Mouse (Mus musculus): ENCODE measurements at regions not wholly inside any gene's neighbourhood (a gene's known extent, or its start where the extent isn't known, plus 50 kb on each side); places are given as distances from the start of the nearest gene placed in this dataset.
"Not testable (repeated sequence)": the region's sequence is repeated elsewhere in the genome, so short reads cannot be mapped to it uniquely, and the experiment has no call there.

GRCm38 (mm10) chr1:194437301-194437700, 180.7 kb upstream of the Plxna2 start:
- no peak for DNase-seq (ENCODE audit: low read depth)

DNA sequence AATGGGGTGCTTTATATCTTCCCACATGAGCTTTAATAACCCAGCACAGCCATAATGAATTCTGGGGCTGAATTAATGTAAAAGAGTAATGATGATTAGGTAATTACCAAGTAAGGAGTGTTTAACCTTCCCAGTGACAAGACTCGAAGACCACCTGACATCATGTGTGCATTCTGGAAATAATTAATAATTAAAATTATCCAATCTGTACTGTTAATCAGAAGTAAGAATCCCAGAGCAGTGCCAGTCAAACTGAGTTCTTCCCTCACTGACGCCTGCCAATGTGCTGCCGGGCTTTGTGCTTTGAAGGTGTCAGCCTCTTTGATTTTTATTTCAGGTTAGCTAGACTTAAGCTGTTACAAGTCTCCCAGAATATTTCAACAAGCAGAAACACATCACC, 183.0 kb upstream of the Plxna2 start:
- DNase-seq (ENCODE audit: low read depth), result no peak

GRCm38 (mm10) chr1:194428586-194428985, 189.4 kb upstream of the Plxna2 start:
- DNase-seq (ENCODE audit: low read depth), result no peak

- DNase-seq (ENCODE audit: low read depth), result no peak
Measured at GRCm38 (mm10) chr1:194426293-194426692, 191.7 kb upstream of the Plxna2 start.

- DNase-seq (ENCODE audit: low read depth), result no peak
Measured at GRCm38 (mm10) chr1:194424201-194424600, 193.8 kb upstream of the Plxna2 start.

GRCm38 (mm10) chr1:194412193-194412592, 205.8 kb upstream of the Plxna2 start:
- no peak for DNase-seq (ENCODE audit: low read depth)

DNA sequence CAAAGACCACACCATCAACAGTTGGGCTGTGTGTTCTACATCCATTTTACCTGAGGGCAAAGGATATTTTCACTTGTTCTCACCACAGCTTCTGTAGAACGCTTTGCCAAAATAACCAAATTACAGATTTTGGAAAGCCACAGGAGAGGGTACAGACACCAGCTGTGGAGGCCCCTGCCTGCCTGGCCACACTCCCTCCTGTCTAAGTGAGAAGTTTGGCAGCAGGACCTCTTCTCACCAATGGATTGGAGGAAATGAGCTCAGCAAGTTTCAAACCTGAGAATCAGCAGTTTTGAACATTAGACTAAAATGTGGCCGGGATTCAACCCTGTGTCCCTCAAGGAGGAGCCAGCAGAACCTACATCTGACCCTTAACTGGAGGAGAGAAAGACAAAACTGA, 206.2 kb upstream of the Plxna2 start:
- no peak for DNase-seq (ENCODE audit: low read depth)

GRCm38 (mm10) chr1:194399281-194399680, 218.7 kb upstream of the Plxna2 start:
- DNase-seq (ENCODE audit: low read depth), result no peak

- DNase-seq (ENCODE audit: low read depth), result no peak
Measured at GRCm38 (mm10) chr1:194396754-194397460, 221.1 kb upstream of the Plxna2 start.

- DNase-seq (ENCODE audit: low read depth), result no peak
Measured at GRCm38 (mm10) chr1:194393720-194394119, 224.3 kb upstream of the Plxna2 start.

DNA sequence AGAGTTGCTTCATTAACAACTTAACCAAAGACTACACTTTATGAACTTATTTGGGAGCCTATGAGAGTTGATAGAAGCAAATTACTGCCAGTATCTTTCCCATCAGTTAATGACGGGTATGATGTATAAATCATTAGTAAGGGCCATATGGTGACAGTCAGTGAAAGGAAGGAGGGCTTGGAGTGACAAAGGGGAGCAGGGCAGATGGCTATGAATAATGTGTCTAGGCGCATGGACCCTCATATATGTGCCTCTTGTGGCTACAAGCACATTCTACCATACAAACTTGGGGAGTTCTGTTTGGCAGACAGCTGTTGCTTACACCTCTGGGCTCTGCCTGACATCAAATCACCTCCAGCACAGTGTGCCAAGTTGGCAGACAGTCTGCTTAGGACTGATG, 227.8 kb upstream of the Plxna2 start:
- no peak for DNase-seq (ENCODE audit: low read depth)

GRCm38 (mm10) chr1:194378135-194378534, 239.9 kb upstream of the Plxna2 start:
- DNase-seq (ENCODE audit: low read depth), result no peak

DNA sequence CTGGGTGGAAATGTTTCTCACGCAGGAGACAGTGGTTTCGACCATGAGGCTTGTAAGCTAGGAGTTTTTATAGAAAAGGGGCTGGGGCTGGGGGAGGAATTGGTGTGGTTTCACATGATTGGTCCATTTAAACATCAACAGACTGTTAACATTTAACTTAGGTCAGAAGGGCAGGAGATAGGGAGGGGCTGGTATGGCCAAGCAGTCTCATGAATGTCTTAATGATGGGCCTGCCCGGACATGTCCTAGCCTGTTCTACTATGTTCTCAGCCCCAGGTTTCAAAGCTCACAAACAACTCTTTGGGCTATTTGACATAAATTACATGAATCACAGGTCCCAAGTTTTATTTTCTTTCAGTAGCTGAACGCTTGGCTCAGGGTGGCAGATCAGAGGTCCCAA, 244.5 kb upstream of the Plxna2 start:
- not testable (repeated sequence) for DNase-seq (ENCODE audit: low read depth)

GRCm38 (mm10) chr1:194363917-194364316, 254.1 kb upstream of the Plxna2 start:
- DNase-seq (ENCODE audit: low read depth), result no peak

- no peak for DNase-seq (ENCODE audit: low read depth)
Measured at GRCm38 (mm10) chr1:194363129-194363768, 254.8 kb upstream of the Plxna2 start.

GRCm38 (mm10) chr1:194362298-194362697, 255.7 kb upstream of the Plxna2 start:
- no peak for DNase-seq (ENCODE audit: low read depth)

DNA sequence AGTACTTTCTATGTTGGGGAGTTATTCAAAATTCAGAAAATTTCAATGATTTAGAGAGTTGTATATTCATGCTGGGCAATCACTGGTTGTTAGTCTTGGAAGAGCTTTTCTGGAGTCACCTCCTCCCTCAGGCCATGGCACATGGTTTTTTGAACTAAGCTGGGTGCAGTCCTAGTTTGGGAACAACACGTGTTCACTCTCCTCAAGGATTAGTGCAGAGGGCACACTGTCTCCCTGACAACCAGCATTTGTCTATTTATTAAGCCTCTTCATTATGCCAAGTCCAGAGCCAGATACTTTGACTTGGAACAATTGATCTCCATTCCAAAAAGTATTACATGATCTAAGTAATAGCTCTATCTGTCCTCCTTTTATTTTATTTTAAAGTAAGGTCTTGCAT, 256.7 kb upstream of the Plxna2 start:
- DNase-seq (ENCODE audit: low read depth), result peak; percentile 2

DNA sequence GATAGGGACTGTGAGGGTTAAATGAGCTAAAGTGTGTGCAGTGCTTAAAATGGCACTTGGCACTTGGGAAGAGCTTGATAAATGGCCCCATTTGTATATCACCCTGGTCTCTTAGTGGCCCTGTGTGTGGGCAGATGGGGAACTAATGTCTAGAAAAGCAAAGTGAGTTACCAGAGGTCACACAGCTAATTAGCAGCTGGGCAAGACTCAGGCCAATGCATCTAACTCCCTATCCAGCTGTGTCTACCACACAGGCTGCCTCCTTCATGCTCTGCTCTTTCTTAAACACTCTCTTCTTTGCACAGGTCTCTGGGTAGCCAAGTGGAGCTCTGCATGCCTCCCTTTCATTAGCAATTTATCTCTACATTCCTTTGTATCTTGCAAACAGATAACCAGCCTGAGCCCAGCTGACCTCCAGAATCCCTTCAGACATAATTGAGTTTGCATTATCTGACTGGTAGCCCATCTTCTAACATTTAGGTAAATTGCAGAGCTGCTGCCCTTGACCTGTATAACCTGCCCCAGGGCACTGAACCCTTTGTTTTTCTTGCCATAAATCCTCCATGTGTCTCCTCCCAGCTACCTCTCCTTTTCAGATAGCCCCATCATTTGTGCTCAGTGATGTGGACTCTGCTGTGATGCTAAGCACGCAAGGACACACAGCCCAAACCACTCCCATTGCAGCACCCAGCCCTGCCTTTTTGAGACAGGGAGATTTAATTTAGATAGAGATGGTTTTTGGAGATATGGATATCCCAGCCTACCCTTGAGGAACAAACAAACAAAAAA, 263.5 kb upstream of the Plxna2 start:
- no peak for DNase-seq (ENCODE audit: low read depth)

GRCm38 (mm10) chr1:194345304-194346033, 272.5 kb upstream of the Plxna2 start:
- DNase-seq (ENCODE audit: low read depth), result no peak

DNA sequence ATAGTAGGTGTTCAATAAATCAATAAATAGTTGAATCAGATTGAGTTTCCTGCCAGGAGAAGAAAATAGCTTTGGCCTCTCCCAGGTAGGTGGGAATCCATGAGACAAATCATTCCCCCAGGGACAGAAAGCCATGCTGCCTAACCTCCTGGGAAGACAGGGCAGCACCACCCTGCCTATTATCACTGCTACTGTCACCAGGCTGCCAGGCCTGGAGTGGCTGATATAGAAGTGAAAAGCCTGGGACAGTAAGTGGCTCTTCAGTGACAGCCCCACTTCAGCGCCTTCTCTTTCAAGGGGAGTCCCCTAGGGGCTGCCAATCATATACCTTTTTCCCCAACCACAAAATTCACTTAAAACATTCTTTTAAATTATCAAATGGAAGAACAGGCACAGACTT, 275.4 kb upstream of the Plxna2 start:
- no peak for DNase-seq (ENCODE audit: low read depth)

DNA sequence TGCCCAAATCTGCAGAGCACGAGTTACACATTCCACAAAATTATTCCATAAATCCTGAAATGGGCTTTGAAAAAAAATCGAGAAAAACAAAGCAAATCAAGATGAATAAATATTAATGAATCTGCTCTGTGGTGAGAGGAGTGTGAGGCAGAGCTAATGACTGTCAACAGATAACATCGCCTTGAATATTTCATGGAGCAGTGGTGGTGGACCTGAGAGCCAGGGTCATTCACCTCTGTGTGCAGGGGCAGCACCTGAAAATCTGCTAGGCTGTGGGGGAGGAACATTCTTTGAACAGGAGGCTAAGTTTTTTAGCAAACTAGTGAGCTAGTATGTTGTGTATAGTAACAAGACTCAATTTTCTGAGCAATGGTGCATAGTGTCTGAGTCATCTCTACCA, 276.3 kb upstream of the Plxna2 start:
- DNase-seq (ENCODE audit: low read depth), result no peak
